Mouse (Mus musculus) heart, embryonic 11.5 days (tissue): ENCODE measurements around the gene Tmem132e. TPM values are rescaled to one million over a fixed set of nuclear protein-coding genes. Genes with fewer than 3 reads are reported as not detected.
A peak's percentile ranks its signal among the peaks of the same experiment; 100 is the strongest.

ENCODE experiments used
- ATAC-seq: fragments of 200-750 bp; cut with Nextera tagmentation; replicated peaks from 2 replicates; pipeline ENCODE4 v1.8.0; 2017; ENCODE audit warnings: moderate library complexity; ENCODE audit not compliant: insufficient number of reproducible peaks, low FRiP score, low TSS enrichment
- H3K27ac ChIP-seq: fragments of 300-500 bp; sonication (generic); 2 replicates; pipeline ENCODE4 v1.5.1; 2014; ENCODE audit warnings: mild to moderate bottlenecking, low read depth, low read length
- H3K27me3 ChIP-seq: fragments of 300-500 bp; sonication (generic); 2 replicates; pipeline ENCODE4 v1.6.1; 2014; ENCODE audit warnings: mild to moderate bottlenecking, low read length, mixed read lengths; ENCODE audit not compliant: control insufficient read depth, insufficient read depth
- H3K36me3 ChIP-seq: fragments of 300-500 bp; sonication (generic); 2 replicates; pipeline ENCODE4 v1.6.1; 2014; ENCODE audit warnings: mild to moderate bottlenecking, low read length, moderate library complexity, mixed read lengths; ENCODE audit not compliant: control insufficient read depth, insufficient read depth
- H3K4me1 ChIP-seq: fragments of 300-500 bp; sonication (generic); 2 replicates; pipeline ENCODE4 v1.6.1; 2014; ENCODE audit warnings: low read length; ENCODE audit not compliant: control insufficient read depth, insufficient read depth
- H3K4me2 ChIP-seq: fragments of 300-500 bp; sonication (generic); 2 replicates; pipeline ENCODE4 v1.6.1; 2014; ENCODE audit warnings: mild to moderate bottlenecking, moderate library complexity
- H3K4me3 ChIP-seq: fragments of 300-500 bp; sonication (generic); 2 replicates; pipeline ENCODE4 v1.5.1; 2014; ENCODE audit warnings: low read depth, low read length
- H3K9ac ChIP-seq: fragments of 300-500 bp; sonication (generic); 2 replicates; pipeline ENCODE4 v1.6.1; 2014; ENCODE audit warnings: mild to moderate bottlenecking, low read depth, low read length, moderate library complexity
- H3K9me3 ChIP-seq: fragments of 300-500 bp; sonication (generic); replicated peaks from 2 replicates; pipeline ENCODE4 v1.6.1; 2016; ENCODE audit warnings: low read length; ENCODE audit not compliant: control insufficient read depth
- WGBS: fragments of 180-500 bp; shearing (Covaris S2); extraction: QIAGEN DNeasy Blood & Tissue Kit; methylation state at CpG from one replicate; pipeline ENCODE4 v1.1.7; 2014; ENCODE audit not compliant: insufficient replicate concordance; 5-methylcytosine and 5-hydroxymethylcytosine counted together
- polyA plus RNA-seq: library from polyadenylated mRNA; unstranded; fragments of >200 nt; fragmentation: Nextera tagmentation; extraction: Ambion mirVana; gene quantifications from 2 replicates; pipeline ENCODE4 v1.2.1, GENCODE M21; 2014

Tmem132e gene
- polyA plus RNA-seq, 1 experiment from 2014 or later = 0.29 TPM

- peaks cover 87% of the 10 kb centered on the region for H3K27me3 ChIP-seq
- no peak for ATAC-seq
- peaks cover 18% of the 10 kb centered on the region for H3K4me1 ChIP-seq
- H3K27ac ChIP-seq = no peak overlapping the region
- 1% methylated on average over 50 of the region's 51 CpGs for WGBS
- H3K4me2 ChIP-seq = peak overlapping the region; percentile 80
- no peaks in the 10 kb centered on the region for H3K36me3 ChIP-seq
- H3K9me3 ChIP-seq = no peaks in the 10 kb centered on the region
- H3K4me3 ChIP-seq = peak overlapping the region; percentile 58
- no peak overlapping the region for H3K9ac ChIP-seq
Measured at GRCm38 (mm10) chr11:82386970-82387540, 1.6 kb upstream of the Tmem132e start.

DNA sequence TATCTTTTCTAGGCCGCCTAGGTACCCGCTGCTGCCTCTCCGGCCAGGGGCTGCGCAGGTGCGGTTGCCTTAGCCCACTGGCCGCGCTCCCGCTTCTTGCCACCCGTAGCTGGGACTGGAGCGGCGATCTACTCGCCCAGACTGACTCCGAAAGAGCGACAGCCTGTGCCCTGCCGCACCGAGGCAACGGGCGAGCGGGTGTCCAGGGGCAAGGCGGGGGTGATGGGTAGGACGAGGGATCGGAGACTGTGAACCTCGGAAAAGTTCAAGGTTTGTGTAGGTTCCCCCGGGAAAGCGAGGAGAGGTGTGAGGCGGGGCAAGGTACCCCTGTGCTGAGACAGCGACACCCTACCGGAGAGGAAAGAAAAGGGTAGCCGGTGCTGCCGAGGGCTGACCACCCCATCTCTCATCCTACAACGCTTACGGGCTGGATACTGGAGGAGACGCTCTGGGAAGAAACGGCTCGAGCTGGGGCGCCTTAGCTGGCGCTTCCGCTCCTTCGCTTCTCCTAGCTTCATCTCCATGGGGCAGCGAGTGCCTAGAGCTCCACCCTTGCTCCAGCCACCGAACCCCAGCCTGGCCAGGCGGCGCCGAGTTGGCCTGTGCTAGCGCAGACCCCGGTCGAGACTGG is 874 bp upstream of the Tmem132e start:
- under 1% methylated on average over 47 of the region's 47 CpGs for WGBS
- Histone ChIP-seq H3K4me2 (peak overlapping the region; percentile 80), H3K4me3 (peak overlapping the region; percentile 58), H3K27me3 (peaks cover 93% of the 10 kb centered on the region), H3K27ac (no peak overlapping the region), H3K36me3 (no peaks in the 10 kb centered on the region), H3K4me1 (peaks cover 18% of the 10 kb centered on the region), H3K9me3 (no peaks in the 10 kb centered on the region), H3K9ac (no peak overlapping the region)
- no peak for ATAC-seq

GRCm38 (mm10) chr11:82389396-82390291 is 944 bp downstream of the Tmem132e start:
- H3K4me2 ChIP-seq = peak overlapping the region; percentile 80
- H3K4me1 ChIP-seq = peaks cover 18% of the 10 kb centered on the region
- H3K9me3 ChIP-seq = no peaks in the 10 kb centered on the region
- peak overlapping the region; percentile 13; the same call in 1 of the 2 replicates for H3K9ac ChIP-seq
- WGBS = 2% methylated on average over 64 of the region's 69 CpGs
- ATAC-seq = 0 out of 2 replicates have a peak, but pooled peaks have one; percentile 33
- peaks cover 89% of the 10 kb centered on the region for H3K27me3 ChIP-seq
- no peaks in the 10 kb centered on the region for H3K36me3 ChIP-seq
- H3K4me3 ChIP-seq = peak overlapping the region; percentile 58
- no peak overlapping the region for H3K27ac ChIP-seq

DNA sequence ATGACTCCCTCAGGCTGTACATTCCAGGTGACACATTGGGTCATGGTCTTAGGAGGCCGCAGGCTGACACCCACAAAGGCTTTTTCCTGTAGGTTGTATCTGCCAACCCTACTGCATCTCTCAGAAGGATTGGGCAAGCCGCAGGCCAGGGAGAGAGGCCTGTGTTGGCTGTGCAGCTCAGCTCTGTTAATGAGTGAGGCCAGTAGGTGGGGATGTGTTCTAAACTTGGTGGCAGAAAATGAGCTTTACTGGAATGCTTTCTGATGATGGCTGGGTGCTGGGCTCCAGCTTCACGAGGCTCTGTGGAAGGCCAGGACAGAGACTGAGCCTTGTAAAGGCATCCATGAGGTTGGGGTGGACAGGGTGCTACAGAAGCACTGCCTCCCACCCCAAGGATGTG is 3.6 kb downstream of the Tmem132e start:
- peaks cover 64% of the 10 kb centered on the region for H3K27me3 ChIP-seq
- H3K4me3 ChIP-seq = no peak overlapping the region
- WGBS = 60% methylated on average over 3 of the region's 3 CpGs
- no peak overlapping the region for H3K4me2 ChIP-seq
- peaks cover 18% of the 10 kb centered on the region for H3K4me1 ChIP-seq
- ATAC-seq = no peak
- no peaks in the 10 kb centered on the region for H3K9me3 ChIP-seq
- H3K27ac ChIP-seq = no peak overlapping the region
- no peaks in the 10 kb centered on the region for H3K36me3 ChIP-seq
- no peak overlapping the region for H3K9ac ChIP-seq

DNA sequence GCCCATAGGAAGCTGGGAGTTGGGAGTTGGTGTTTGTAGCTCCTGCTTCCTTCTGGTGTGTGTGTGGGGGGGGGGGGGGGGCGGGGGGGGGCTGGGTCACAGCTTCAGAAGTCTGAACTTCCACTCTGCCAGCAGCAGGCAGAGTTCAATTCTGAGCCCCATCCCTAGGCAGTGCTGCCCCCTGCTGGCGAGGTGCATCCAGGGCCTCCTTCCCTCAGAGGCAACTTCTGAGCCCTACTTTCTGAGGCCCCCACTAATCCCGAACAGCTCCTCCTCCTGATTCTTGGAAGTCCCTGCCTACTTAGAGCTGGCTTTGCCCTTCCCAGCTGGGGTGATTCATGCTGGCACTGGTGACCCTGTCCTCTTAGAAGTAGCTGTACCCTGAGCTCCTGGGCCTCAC is 10.9 kb downstream of the Tmem132e start:
- 14% methylated on average over 3 of the region's 3 CpGs for WGBS

GRCm38 (mm10) chr11:82405641-82406040 is 16.9 kb downstream of the Tmem132e start:
- no peak overlapping the region for H3K9ac ChIP-seq
- no peak overlapping the region for H3K4me3 ChIP-seq
- H3K27ac ChIP-seq = no peak overlapping the region
- no peak overlapping the region for H3K4me2 ChIP-seq
- no peaks in the 10 kb centered on the region for H3K36me3 ChIP-seq
- H3K9me3 ChIP-seq = no peaks in the 10 kb centered on the region
- peaks cover 4% of the 10 kb centered on the region; the same call in 1 of the 2 replicates for H3K27me3 ChIP-seq
- WGBS = 50% methylated on average over 3 of the region's 3 CpGs
- no peak for ATAC-seq
- no peaks in the 10 kb centered on the region for H3K4me1 ChIP-seq

More for the DNA sequence above, 10.9 kb downstream of the Tmem132e start:
- Histone ChIP-seq H3K27ac (no peak overlapping the region), H3K27me3 (peaks cover 6% of the 10 kb centered on the region; the same call in 1 of the 2 replicates), H3K9ac (no peak overlapping the region), H3K36me3 (no peaks in the 10 kb centered on the region), H3K4me1 (no peaks in the 10 kb centered on the region), H3K4me2 (no peak overlapping the region), H3K9me3 (no peaks in the 10 kb centered on the region), H3K4me3 (no peak overlapping the region)
- ATAC-seq = no peak

- Histone ChIP-seq H3K27me3 (peaks cover 4% of the 10 kb centered on the region; the same call in 1 of the 2 replicates), H3K4me1 (no peaks in the 10 kb centered on the region), H3K9ac (no peak overlapping the region), H3K9me3 (no peaks in the 10 kb centered on the region), H3K27ac (no peak overlapping the region), H3K4me2 (no peak overlapping the region), H3K36me3 (no peaks in the 10 kb centered on the region), H3K4me3 (no peak overlapping the region)
- 46% methylated on average over 11 of the region's 11 CpGs for WGBS
- ATAC-seq = 0 out of 2 replicates have a peak, but pooled peaks have one; percentile 18
Measured at GRCm38 (mm10) chr11:82406358-82407221, 17.9 kb downstream of the Tmem132e start.

GRCm38 (mm10) chr11:82412496-82412895 is 23.8 kb downstream of the Tmem132e start:
- 77% methylated on average over 1 of the region's 1 CpGs for WGBS
- no peaks in the 10 kb centered on the region for H3K27me3 ChIP-seq
- H3K4me1 ChIP-seq = no peaks in the 10 kb centered on the region
- no peak overlapping the region for H3K9ac ChIP-seq
- H3K4me2 ChIP-seq = no peak overlapping the region
- H3K9me3 ChIP-seq = no peaks in the 10 kb centered on the region
- no peak overlapping the region for H3K27ac ChIP-seq
- no peak for ATAC-seq
- H3K4me3 ChIP-seq = no peak overlapping the region
- H3K36me3 ChIP-seq = no peaks in the 10 kb centered on the region
